Comparison of ENCODE assay signal across 28 mouse cellular contexts in genomic region chr1:191380843-191381242, GRCm38 (mm10).
"Had no signal": no experiment of that assay in that cellular context is flagged by ENCODE, and none has a peak within 500 bp of the region (broad histone marks: within the 10 kb centered on the region; RNA-seq: fewer than 3 reads in every experiment).

No protein-coding gene starts in this region.

- H3K27ac ChIP-seq: heart, embryonic 13.5 days; heart, embryonic 15.5 days; hindbrain, embryonic 10.5 days; hindbrain, embryonic 12.5 days; hindbrain, embryonic 13.5 days; hindbrain, embryonic 14.5 days; hindbrain, embryonic 15.5 days; intestine, embryonic 15.5 days; kidney, embryonic 15.5 days; kidney, postnatal 0 days had no signal

- H3K4me3 ChIP-seq: heart, embryonic 12.5 days; heart, embryonic 13.5 days; heart, embryonic 15.5 days; hindbrain, embryonic 10.5 days; hindbrain, embryonic 12.5 days; hindbrain, embryonic 13.5 days; hindbrain, embryonic 15.5 days; intestine, embryonic 15.5 days; kidney, embryonic 15.5 days; layer of hippocampus, adult 2 months; left cerebral cortex, adult 2 months had no signal

- H3K4me1 ChIP-seq: hindbrain, embryonic 10.5 days; hindbrain, embryonic 12.5 days; hindbrain, embryonic 13.5 days; hindbrain, embryonic 15.5 days; intestine, embryonic 15.5 days; kidney, embryonic 15.5 days had no signal

- H3K9ac ChIP-seq: heart, embryonic 12.5 days; heart, embryonic 13.5 days; heart, embryonic 15.5 days; hindbrain, embryonic 12.5 days; hindbrain, embryonic 13.5 days; hindbrain, embryonic 14.5 days; hindbrain, embryonic 15.5 days; intestine, embryonic 15.5 days; kidney, embryonic 15.5 days had no signal

- H3K9me3 ChIP-seq: heart, embryonic 12.5 days; heart, embryonic 13.5 days; heart, embryonic 15.5 days; hindbrain, embryonic 10.5 days; hindbrain, embryonic 12.5 days; hindbrain, embryonic 13.5 days; hindbrain, embryonic 15.5 days; intestine, embryonic 15.5 days; kidney, embryonic 15.5 days had no signal

- H3K27me3 ChIP-seq: heart, embryonic 12.5 days; heart, embryonic 13.5 days; heart, embryonic 15.5 days; hindbrain, embryonic 12.5 days; hindbrain, embryonic 13.5 days; hindbrain, embryonic 15.5 days; intestine, embryonic 15.5 days; kidney, embryonic 15.5 days had no signal

- H3K36me3 ChIP-seq: heart, embryonic 15.5 days; hindbrain, embryonic 12.5 days; hindbrain, embryonic 13.5 days; hindbrain, embryonic 15.5 days; intestine, embryonic 15.5 days had no signal

- DNase-seq: heart, postnatal 14 days; heart, postnatal 36 days; heart, postnatal 4 days; kidney, adult 11 months; kidney, adult 18-20 months; kidney, adult 2 months; kidney, adult 8-10 months; kidney, adult 9 months; kidney, postnatal 10 days; kidney, postnatal 14 days; kidney, postnatal 25 days; kidney, postnatal 36 days; kidney, postnatal 4 days; layer of hippocampus, adult 9-11 months; layer of hippocampus, postnatal 36 days had no signal
